Mouse (Mus musculus) MEL-GATA-1-ER (cell line): ENCODE data around the gene Laptm5.

Experiments
- DNase-seq: peaks from one replicate; pipeline ENCODE4 v3.0.0-alpha.2; 2012; ENCODE audit warnings: low read depth; ENCODE audit errors: extremely low read depth

The Laptm5 gene

GRCm38 (mm10) chr4:130913077-130913476, at the start of gene Laptm5:
TSS of gene Laptm5 (plus strand) at chr4:130913125.
- DNase-seq: peak; percentile 88

GRCm38 (mm10) chr4:130865460-130865859, 47.5 kb upstream of the Laptm5 start:
- no peak for DNase-seq

- no peak for DNase-seq
These were observed 47.0 kb upstream of the Laptm5 start for GRCm38 (mm10) chr4:130865901-130866371.

GRCm38 (mm10) chr4:130867940-130868339, 45.0 kb upstream of the Laptm5 start:
- DNase-seq: no peak

- DNase-seq: no peak
These were observed 44.1 kb upstream of the Laptm5 start for GRCm38 (mm10) chr4:130868803-130869202.

- no peak for DNase-seq
These were observed 40.5 kb upstream of the Laptm5 start for GRCm38 (mm10) chr4:130872414-130872813.

- DNase-seq: no peak
These were observed 39.5 kb upstream of the Laptm5 start for GRCm38 (mm10) chr4:130873440-130873839.

GRCm38 (mm10) chr4:130874601-130875000, 38.3 kb upstream of the Laptm5 start:
- DNase-seq: peak; percentile 26

- DNase-seq: no peak
These were observed 36.8 kb upstream of the Laptm5 start for GRCm38 (mm10) chr4:130876016-130876726.

GRCm38 (mm10) chr4:130878273-130879047, 34.5 kb upstream of the Laptm5 start:
- peak; percentile 56 for DNase-seq

GRCm38 (mm10) chr4:130879048-130879384, 33.9 kb upstream of the Laptm5 start:
- no peak for DNase-seq

- no peak for DNase-seq
These were observed 31.6 kb upstream of the Laptm5 start for GRCm38 (mm10) chr4:130881336-130881735.

- DNase-seq: no peak
These were observed 30.2 kb upstream of the Laptm5 start for GRCm38 (mm10) chr4:130882762-130883161.

GRCm38 (mm10) chr4:130883820-130884533, 28.9 kb upstream of the Laptm5 start:
- DNase-seq: no peak

- no peak for DNase-seq
These were observed 25.7 kb upstream of the Laptm5 start for GRCm38 (mm10) chr4:130887148-130887745.

GRCm38 (mm10) chr4:130889777-130890510, 23.0 kb upstream of the Laptm5 start:
- no peak for DNase-seq

- no peak for DNase-seq
These were observed 22.4 kb upstream of the Laptm5 start for GRCm38 (mm10) chr4:130890511-130890840.

GRCm38 (mm10) chr4:130892001-130892587, 20.8 kb upstream of the Laptm5 start:
- no peak for DNase-seq

GRCm38 (mm10) chr4:130893688-130894087, 19.2 kb upstream of the Laptm5 start:
- no peak for DNase-seq

GRCm38 (mm10) chr4:130895701-130896100, 17.2 kb upstream of the Laptm5 start:
- no peak for DNase-seq

GRCm38 (mm10) chr4:130896372-130896771, 16.6 kb upstream of the Laptm5 start:
- DNase-seq: no peak
